Mouse (Mus musculus) CH12F3 (cell line): ENCODE measurements around the gene Gm49396.

Experiments used
- in situ Hi-C: fragments of 300-500 bp; cut with MboI; formaldehyde crosslinking; loops from 2 replicates; pipeline ENCODE4 v1.14.3; 2020; ENCODE audit warnings: low sequenced_read_pairs

The Gm49396 gene

DNA sequence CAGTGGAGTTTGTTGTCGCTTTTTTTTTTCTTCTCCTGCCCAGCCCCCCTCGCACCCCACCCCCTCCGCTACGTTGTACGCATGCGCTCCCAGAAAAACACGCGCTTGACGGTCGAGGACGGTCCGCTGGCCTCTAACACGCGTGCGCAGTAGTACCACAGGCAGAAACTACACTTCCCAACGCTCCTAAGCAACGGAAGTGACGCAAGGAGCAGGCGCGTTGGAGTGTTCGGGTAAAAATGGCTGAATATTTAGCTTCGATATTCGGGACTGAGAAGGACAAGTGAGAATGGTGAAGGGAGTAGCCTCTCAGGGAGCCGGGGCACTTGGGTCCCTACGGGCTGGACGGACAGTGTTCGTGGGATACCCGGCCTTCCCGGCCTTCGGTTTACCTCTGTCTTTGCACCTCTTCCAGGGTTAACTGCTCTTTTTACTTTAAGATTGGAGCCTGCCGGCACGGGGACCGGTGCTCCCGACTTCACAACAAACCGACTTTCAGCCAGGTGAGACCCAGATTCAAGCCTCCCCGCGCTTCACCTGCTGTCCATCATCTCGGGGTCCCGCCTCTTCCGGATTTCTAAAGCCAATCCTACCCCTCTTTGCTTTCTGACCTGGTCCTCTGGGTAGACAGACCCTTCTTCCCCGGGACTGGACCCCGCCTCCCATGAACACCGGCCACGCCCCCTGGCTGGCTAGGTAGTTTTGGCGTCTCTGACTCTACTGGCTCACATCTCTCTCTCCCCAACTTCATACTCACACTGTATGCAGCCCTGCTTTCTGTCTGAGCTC, at the start of gene Gm49396, which contains the start of the genes U2af1l4 and Psenen:
Gene Gm49396 (plus strand): TSS at position 228 of the 789 bp plus-strand sequence.
Gene U2af1l4 (plus strand): TSS at position 185 of the 789 bp plus-strand sequence.
Gene Psenen (minus strand): TSS at position 511 of the 789 bp plus-strand sequence.
- in situ Hi-C loops: no loop called here

DNA sequence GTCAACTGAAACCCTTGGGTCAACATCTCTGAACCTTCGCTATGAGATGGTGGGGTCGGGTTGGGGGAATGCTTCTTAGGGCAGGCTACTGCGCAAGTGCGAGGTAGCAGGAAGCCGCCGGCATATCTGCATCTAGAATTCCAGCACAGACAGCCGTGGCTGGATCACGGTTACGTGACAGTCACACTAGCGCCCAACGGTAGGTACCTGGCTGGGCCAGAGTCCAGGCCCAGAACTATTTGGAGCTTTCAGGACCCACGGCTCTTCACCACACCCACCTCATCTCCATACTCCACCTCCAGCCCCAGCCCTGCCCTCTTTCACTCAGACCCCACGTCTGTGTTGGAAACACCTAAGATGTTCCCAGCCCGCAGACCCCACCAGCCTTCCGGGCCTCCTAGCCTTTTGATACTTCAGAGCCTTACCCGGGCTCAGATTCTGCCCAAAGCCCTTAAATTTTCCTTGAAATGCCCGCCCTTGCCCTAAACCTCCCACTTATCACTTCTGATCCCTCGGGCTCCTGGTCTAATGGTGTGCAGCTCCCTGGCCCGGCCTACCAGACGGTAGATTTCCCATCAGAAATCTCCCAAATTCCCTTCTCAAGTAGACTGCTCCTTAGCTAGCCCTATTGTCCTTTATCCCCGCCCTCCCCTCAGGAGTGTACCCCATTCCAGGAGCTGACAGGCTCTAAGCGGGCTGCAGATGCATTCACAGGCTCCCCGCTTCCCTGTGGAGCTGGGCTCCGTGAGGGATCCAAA, 48.0 kb upstream of the Gm49396 start:
- in situ Hi-C loops: no loop called here

DNA sequence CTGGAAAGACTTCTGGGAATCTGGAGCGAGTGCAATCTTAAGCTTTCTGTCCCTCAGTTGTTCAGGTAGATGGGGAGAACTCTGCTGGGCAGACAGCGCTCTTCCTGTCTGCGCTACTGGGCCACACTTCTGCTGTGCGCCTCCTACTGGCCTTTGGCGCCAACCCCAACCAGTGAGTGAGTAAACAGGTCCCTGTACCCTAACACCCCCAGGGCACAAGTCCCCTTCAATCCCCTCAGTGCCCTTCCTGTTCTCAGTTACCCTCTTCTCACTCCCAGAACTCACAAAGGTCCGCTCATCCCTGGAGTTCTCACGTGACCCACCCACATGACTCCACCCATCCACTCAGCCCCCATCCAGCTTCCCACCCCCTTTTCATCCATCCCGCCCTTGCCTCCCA, 44.8 kb upstream of the Gm49396 start:
- in situ Hi-C loops: no loop called here

DNA sequence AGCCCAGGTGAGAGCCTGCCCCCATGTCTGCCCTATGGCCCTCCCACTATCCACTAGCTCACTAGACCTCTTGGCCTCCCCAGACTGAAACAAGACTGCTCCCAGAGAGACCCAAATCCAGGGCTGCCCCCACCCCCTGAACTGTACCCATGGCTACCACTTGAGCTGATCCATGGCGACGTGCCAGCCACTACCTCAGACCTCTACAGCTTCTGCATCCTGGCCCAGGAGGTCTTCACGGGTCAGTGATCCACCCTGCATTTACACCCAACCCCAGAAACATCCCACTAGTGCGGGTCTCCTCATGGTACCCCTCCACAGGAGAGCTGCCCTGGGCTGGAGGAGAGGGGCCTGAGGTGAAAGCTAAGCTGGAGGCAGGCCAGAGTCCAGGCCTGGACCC, 42.7 kb upstream of the Gm49396 start:
- in situ Hi-C loops: no loop called here

DNA sequence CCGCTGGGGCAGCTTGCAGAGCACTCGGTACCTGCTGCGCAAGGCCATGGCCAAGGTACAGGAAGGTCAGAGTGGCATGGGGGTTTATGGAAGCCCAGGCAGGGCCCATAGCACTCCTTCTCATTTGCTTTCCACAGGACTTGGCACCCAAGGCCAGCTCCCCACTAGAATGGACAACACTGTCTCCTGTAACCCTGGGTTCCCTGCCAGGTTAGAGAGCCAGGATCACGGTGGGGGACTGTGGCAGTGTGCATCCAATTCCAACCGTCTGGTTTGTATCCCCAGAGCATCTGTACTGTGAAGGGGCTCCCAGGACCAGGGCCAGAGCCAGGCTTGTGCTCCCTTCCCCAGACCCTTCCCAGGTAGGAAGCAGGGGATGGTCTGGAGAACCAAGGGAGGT, 42.3 kb upstream of the Gm49396 start:
- in situ Hi-C loops: no loop called here

DNA sequence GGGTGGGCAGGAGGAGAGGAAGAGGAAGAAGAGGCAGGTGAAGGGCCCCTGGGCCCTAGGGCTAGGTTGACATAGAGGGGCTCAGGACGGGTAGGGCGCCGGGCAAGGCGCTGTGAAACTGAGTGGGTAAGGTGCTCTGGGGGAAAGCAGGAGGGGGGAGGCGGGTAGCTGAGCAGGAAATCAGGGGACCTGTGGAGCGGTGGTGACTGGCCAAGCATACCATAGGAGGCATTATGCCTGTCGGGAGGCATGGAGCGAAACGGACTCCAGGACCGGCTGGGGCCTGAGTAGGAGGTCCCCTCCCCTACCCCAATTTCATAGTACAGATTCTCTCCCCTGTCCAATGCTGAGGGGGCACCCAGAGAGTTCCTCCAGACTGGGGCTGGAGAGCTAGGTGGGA, 40.3 kb upstream of the Gm49396 start:
- in situ Hi-C loops: no loop called here

DNA sequence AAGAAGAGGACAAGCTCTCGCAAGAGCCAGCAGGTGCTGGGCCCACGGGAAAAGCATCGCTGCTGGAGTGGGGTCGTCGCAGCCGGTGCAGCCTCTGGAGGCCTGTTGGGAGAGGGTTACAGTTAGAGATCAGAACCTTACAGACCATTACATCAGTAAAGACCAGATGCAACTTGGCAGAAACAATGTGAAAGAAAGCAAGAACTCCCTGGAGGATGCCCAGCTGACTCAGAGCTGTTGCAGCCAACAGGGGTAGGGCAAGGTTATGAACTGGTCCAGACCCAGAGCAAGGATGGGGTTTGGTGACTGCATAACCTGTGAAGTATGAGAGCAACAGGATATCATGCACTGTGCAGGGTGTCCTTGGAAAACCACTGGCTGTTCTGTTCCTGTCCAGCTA, 38.7 kb upstream of the Gm49396 start:
- in situ Hi-C loops: no loop called here

DNA sequence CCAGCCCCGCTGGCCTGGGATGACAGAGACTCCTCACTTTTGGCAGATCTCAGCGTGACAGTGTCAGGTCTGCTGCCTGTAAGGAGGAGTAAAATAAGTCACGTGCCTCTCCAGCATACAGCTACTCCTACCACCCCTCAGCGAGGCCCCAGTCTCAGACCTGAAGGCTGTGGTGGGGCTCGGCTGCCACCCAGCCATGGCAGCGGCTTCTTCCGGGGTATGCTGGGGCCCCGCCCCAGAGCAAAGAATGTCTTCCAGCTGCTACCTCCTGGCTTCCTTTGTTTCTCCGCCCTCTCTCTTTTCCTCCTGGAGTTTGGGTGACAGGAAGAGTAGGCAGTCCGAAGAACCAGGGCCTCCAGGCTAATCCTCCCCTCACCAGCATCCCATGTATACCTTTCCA, 37.2 kb upstream of the Gm49396 start:
- in situ Hi-C loops: no loop called here

DNA sequence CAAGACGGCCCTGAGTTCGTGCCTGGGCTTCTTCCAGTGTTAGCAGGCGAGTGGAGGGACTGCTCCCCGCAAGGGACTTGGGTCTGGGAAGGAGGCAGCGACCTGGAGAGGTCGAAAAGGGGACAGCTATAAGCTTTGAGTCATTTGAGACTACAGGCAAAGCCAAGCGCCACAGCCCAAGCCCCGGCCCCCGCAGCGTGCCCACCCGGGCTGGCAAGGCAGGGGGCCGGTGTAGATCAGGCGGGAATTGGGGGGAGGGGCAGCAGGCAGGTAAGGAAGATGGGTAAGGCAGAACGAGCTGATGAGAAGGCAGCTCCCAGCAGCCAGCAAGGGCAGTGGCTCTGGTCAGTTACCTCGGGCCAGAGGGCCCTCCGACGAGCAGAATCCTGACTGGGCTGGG, 36.7 kb upstream of the Gm49396 start:
- in situ Hi-C loops: no loop called here

DNA sequence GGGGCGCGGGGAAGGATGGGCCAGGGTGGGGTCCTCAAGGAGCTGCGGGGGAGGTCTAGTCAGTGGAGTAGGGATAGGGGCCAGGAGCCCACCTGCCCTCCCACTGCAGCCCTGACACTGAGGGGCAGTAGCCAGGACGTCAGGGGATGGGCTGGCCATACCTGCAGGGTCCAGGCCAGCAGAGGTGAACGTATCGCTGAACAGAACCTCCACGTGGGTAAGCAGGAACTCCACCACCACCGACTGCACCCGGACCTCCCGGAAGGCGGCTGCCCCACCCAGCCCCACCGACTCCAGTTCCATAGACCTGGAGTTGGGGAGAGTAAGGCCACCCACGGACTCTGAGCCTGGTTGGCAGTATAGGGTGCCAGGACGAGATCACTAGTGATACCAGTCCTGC, 36.2 kb upstream of the Gm49396 start:
- in situ Hi-C loops: no loop called here

DNA sequence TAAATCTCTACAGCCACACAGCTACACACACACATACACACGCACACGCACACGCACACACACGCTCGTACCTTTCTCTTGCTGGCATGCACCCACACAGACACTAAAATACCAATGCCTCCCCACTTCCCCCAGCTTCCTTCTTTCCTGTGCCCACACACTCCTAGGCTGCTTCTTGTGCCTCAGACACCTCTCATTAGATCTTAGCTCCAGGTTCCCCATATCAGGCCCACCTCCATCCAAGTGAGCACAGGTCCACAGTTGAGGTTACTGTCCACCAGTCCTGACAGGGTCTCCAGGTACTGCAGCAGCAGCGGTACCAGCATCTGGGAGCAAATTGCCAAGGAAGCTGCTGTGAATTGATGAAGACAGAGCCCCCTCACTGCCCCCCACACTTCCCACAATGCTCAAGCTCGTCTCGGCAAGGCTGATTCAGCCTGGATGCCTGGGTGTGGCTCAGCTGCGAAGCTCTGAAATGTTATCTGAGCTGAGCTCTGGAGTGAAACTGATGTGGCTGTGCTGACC, 31.8 kb upstream of the Gm49396 start:
- in situ Hi-C loops: no loop called here

DNA sequence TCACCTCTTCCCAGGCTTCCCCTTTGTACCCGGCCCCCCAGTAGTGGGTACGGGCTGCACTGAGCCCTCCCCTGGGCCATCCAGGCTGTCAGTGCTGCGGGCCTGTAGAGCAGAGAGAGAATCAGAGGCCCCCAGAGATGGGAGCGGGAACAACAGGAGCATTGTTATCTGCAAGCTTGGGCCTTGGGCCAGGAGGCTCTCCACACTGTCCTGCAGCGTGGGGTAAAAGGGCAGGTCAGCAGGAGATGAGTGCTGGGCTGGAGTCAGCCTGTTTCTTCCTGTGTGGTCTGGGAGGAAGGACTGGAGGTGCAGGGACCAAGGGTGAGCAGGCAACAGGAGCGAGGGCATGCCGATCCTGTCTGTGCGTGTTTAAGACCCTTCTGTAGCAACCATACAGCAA, 30.2 kb upstream of the Gm49396 start:
- in situ Hi-C loops: no loop called here

DNA sequence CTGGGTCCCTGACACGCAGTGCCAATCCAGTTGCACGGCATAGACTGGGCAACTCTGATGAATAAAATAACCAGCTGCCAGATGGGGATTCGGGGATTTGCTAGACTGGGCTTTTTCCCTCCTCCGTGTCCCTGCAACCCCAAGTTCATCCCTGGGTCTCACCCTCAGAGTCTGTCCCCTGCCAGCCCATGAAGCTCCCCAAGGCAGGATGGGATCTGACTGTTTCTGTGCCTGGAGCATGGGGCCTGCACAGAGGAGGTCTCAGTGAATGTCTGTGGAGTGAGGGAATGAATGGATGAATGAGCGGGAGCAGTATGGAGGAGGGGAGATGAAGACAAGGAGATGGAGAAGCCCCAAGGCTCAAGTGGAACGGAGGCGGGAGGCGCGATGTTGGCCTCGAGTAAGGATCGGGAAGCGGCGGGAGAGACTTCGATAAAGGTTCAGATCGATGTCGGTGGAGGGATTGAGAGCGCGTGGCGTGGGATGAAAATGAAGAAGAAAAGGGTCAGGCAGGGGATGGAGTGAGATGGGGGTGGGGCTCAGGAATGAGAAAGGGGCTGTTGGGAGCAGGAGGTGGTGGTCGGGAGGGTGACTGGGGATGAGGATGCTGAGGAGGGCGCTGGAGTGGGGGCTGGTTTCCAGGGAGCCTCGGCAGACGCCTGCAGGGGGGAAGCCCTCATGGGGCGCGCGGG, 29.1 kb upstream of the Gm49396 start:
- in situ Hi-C loops: no loop called here

DNA sequence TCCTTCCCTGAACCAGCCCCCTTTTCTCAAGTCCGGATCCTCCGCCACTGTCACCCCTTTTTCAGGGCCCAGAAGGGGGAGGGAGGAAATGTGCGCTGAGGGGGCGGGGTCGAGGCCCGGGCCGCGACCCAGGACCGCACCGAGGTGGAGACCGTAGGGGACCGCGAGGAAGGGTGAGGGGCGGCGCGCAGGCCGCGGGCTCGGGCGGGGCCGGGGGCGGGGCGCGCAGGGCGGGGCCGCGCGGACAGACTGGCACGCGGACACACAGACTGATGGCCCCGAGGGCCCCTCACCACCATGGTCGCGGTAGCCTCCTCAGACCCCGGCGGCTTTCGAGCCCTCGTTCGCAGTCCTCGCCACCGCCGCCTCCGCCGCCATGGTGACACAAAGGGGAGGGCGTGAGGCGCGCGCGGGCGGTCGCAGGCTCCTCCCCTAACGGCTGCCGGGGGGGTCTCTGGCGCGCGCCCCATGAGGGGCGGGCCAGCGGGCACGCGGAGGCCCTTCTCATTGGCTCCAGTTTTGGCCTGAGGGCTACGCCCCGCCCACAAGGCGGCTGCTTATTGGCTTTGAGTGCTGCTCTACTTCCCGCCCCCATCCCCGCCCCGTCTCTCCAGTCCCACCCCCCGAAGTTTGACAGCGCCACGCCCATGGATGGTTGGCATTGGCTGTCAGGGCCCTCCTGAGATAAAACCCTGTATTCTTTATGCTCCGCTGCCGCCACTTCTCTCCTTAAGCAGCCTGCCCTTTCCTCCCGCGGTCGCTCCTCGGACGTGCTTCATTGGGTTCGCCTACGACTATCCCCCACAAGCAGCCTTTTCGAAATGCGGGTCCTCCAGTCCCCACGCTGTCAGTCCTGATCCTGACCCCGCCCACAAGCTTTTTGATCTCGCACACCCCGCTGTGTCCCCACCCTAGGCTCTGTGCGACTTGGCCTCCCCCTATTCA, 28.2 kb upstream of the Gm49396 start, which contains the start of gene Arhgap33:
Gene Arhgap33 (minus strand): TSS at position 428 of the 945 bp plus-strand sequence.
- in situ Hi-C loops: no loop called here

DNA sequence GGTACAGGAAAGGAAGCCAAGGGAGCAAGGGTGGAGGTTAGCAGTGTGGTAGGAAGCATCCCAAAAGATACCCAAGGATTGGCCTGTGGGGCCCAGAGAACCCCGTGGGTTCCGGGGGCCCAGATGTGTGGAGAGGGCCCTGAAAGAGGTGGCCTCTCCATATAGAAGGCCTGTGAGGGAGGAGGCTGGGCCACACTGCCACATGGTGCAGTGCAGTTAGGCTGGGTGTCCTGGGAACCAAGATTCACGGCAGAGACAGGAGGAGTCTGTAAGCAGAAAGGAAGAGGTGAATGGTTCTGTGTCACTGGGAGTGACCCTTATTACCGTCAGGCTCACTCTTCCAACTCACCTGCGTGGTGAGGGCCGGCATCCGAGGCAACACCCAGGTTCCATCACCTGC, 22.6 kb upstream of the Gm49396 start:
- in situ Hi-C loops: no loop called here

DNA sequence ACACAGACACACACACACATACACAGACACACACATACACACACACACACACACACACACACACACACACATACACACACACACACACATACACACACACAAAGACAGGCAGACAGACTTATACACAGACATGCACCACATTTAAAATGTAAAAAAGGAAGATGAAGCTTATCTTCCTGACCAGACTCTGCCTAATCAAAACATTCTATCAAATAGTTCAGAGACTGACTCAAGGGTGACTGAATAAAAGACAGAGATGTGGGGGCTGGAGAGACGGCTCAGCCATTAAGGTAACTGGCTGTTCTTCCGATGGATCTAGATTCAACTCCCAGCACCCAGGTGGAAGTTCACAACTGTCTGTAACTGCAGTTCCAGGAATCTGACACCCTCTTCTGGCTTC, 18.8 kb upstream of the Gm49396 start:
- in situ Hi-C loops: no loop called here

DNA sequence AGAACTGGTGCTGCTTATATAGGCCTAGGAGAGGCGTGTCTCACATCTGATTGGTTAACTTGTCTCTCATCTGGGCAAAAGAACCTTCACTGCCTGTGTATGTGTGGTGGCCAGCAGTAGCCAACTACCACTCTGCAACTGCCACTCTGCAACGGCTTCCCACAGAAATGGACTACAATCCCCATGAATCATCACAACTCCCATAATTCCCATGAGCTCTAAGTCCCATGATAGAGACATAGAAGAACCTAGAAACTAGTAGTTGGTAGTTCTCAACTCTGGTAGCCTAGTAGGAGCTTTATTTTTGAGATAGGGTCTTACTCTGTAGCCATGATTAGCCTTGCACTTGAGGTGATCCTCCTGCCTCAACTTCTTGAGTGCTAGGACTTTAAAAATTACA, 13.3 kb upstream of the Gm49396 start:
- in situ Hi-C loops: no loop called here

DNA sequence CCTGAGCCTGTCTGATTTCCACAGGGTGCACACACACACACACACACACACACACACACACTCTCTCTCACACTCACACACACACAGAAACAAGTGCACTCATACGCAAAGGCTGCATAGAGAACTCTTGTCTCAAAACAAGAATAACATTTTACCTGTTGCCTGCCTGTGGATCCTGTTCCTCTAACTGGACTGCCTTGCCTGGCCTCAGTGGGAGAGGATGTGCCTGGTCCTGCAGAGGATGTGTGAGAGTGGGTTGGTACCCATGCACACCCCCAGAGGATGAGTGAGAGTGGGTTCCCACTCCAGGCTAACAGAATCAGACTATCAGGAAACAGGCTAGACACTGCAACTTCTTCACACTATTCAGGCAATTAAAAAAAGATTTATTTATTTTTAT, 12.5 kb upstream of the Gm49396 start:
- in situ Hi-C loops: no loop called here

DNA sequence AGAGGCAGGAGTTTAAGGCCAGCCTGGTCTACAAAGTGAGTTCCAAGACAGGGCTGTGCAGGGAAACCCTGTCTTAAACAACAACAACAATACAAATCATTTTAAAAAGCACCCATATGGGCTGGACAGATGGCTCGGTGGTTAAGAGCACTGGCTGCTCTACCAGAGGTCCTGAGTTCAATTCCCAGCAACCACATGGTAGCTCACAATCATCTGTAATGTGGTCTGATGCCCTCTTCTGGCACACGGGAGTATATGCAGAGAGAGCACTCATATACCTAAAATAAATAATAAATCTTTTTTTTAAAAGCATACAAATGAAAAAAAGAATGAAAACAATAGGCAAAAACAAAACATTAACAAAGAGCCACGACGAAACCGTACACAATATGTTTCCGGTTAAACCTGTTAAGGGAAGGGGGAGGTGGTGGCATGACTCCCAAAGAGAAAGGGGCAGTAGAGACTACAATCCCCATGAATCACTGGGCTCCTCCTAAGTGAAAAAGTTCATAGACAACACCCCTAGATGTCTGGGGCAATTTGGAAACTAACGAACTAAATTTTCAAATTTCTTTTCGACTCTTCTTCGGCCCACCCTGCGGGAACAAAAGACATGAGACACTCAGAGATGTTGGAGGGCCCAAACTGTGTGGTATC, 11.6 kb upstream of the Gm49396 start:
- in situ Hi-C loops: no loop called here
